Mouse (Mus musculus): ENCODE data around the gene Pml. TPM values are rescaled to one million over a fixed set of nuclear protein-coding genes. Genes with fewer than 3 reads are reported as not detected.

Pml gene
- polyA plus RNA-seq, 1 experiment from 2014 or later = 14.7 TPM

DNA sequence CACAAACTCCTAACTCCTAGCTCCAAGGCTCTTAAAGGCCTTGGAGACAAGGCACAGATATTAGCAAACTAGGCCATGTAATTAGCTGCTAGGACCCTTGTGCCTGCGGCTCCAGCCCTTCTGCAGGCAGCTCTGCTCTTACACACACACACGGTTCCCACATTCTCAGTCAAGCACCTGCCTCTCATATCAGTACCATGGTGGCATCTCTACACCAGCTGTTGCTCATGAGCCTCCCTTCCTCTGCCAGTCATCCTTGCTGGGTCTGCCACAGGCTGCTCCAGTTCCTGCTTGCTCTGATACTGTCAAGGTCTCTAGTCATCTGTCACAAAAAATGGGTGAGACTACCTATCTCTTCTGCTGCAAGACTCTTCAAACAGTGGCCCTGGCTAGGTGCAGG is 25.2 kb downstream of the Pml start:
- Histone ChIP-seq H3K9me3 (no peaks in the 10 kb centered on the region), H3K27ac (no peak overlapping the region), H3K4me3 (no peak overlapping the region), H3K27me3 (ENCODE audit: insufficient read depth, poor library complexity, severe bottlenecking) (no peaks in the 10 kb centered on the region), H3K4me1 (peaks cover 14% of the 10 kb centered on the region), H3K36me3 (peaks cover 73% of the 10 kb centered on the region)
- no peak for DNase-seq (ENCODE audit: low spot score)
- WGBS = 83% methylated on average over 2 of the region's 2 CpGs

- Histone ChIP-seq H3K36me3 (peaks cover 52% of the 10 kb centered on the region), H3K27me3 (ENCODE audit: insufficient read depth, poor library complexity, severe bottlenecking) (no peaks in the 10 kb centered on the region), H3K9me3 (no peaks in the 10 kb centered on the region), H3K4me1 (0 out of 2 replicates have a peak, but pooled peaks cover 16% of the 10 kb centered on the region), H3K27ac (no peak overlapping the region), H3K4me3 (no peak overlapping the region)
- no peak for DNase-seq (ENCODE audit: low spot score)
- WGBS = 69% methylated on average over 24 of the region's 24 CpGs
These were observed 29.2 kb downstream of the Pml start for GRCm38 (mm10) chr9:58220218-58220903.

GRCm38 (mm10) chr9:58218539-58218938 is 31.0 kb downstream of the Pml start:
- no peak for DNase-seq (ENCODE audit: low spot score)
- peaks cover 32% of the 10 kb centered on the region for H3K4me1 ChIP-seq
- 80% methylated on average over 3 of the region's 3 CpGs for WGBS
- H3K9me3 ChIP-seq = no peaks in the 10 kb centered on the region
- H3K27ac ChIP-seq = no peak overlapping the region
- H3K27me3 ChIP-seq (ENCODE audit: insufficient read depth, poor library complexity, severe bottlenecking) = no peaks in the 10 kb centered on the region
- peaks cover 35% of the 10 kb centered on the region for H3K36me3 ChIP-seq
- H3K4me3 ChIP-seq = no peak overlapping the region

GRCm38 (mm10) chr9:58216402-58216801 is 33.2 kb downstream of the Pml start:
- DNase-seq (ENCODE audit: low spot score) = no peak
- Histone ChIP-seq H3K27ac (no peak overlapping the region), H3K9me3 (no peaks in the 10 kb centered on the region), H3K27me3 (ENCODE audit: insufficient read depth, poor library complexity, severe bottlenecking) (0 out of 2 replicates have a peak, but pooled peaks cover 10% of the 10 kb centered on the region), H3K36me3 (peaks cover 17% of the 10 kb centered on the region), H3K4me1 (peaks cover 50% of the 10 kb centered on the region), H3K4me3 (no peak overlapping the region)
- WGBS = 55% methylated on average over 6 of the region's 6 CpGs

- Histone ChIP-seq H3K36me3 (peaks cover 5% of the 10 kb centered on the region), H3K27me3 (ENCODE audit: insufficient read depth, poor library complexity, severe bottlenecking) (0 out of 2 replicates have a peak, but pooled peaks cover 10% of the 10 kb centered on the region), H3K27ac (no peak overlapping the region), H3K4me3 (no peak overlapping the region), H3K4me1 (peaks cover 59% of the 10 kb centered on the region), H3K9me3 (no peaks in the 10 kb centered on the region)
- no peak for DNase-seq (ENCODE audit: low spot score)
- 66% methylated on average over 8 of the region's 8 CpGs for WGBS
These were observed 34.9 kb downstream of the Pml start for GRCm38 (mm10) chr9:58214519-58215180.

DNA sequence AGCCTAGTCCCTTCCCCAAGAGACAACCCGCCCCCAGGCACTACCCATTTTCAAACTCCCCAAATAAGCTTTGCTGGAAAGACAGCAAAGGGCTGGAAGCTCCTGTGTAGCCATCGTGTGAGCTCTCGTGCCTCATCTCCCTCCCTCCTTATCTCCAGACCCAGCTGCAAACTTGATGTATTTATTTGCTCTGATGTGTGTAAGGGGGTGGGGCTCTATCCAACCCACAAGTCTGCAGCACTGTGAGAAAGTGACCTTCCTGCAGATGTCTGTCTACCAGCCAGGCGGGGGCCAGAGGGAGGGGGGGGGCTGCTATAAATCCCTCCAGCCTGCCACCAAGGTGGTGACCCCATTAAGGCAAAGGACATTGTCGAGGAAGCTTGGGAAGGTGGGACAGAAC is 35.7 kb downstream of the Pml start:
- Histone ChIP-seq H3K4me3 (no peak overlapping the region), H3K9me3 (no peaks in the 10 kb centered on the region), H3K36me3 (no peaks in the 10 kb centered on the region), H3K4me1 (peaks cover 56% of the 10 kb centered on the region), H3K27ac (no peak overlapping the region), H3K27me3 (ENCODE audit: insufficient read depth, poor library complexity, severe bottlenecking) (0 out of 2 replicates have a peak, but pooled peaks cover 10% of the 10 kb centered on the region)
- DNase-seq (ENCODE audit: low spot score) = no peak
- WGBS = 18% methylated on average over 5 of the region's 5 CpGs

GRCm38 (mm10) chr9:58213377-58213776 is 36.2 kb downstream of the Pml start:
- Histone ChIP-seq H3K27me3 (ENCODE audit: insufficient read depth, poor library complexity, severe bottlenecking) (0 out of 2 replicates have a peak, but pooled peaks cover 10% of the 10 kb centered on the region), H3K4me3 (no peak overlapping the region), H3K36me3 (no peaks in the 10 kb centered on the region), H3K4me1 (peaks cover 52% of the 10 kb centered on the region), H3K9me3 (no peaks in the 10 kb centered on the region), H3K27ac (0 out of 2 replicates have a peak overlapping the region, but pooled peaks have one; percentile 30)
- no peak for DNase-seq (ENCODE audit: low spot score)
- 64% methylated on average over 5 of the region's 5 CpGs for WGBS

DNA sequence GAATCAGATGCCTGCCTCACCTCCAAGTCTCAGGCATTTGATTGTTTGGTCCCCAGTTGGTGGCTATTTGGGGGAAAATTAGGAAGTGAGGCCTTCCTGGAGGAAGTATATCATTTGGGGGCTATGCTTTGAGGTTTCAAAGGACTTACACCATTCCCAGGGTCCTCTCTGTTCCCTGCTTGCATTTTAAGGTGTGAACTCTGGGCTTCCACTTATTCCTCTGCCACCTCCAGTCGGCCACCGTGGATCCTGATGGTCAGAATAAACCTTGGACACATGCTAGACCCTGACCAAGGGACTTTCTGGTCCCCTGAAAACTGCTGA is 39.3 kb downstream of the Pml start:
- DNase-seq (ENCODE audit: low spot score) = no peak
- peaks cover 28% of the 10 kb centered on the region for H3K27me3 ChIP-seq (ENCODE audit: insufficient read depth, poor library complexity, severe bottlenecking)
- no peak overlapping the region for H3K4me3 ChIP-seq
- WGBS = 56% methylated on average over 2 of the region's 2 CpGs
- H3K9me3 ChIP-seq = no peaks in the 10 kb centered on the region
- no peaks in the 10 kb centered on the region for H3K36me3 ChIP-seq
- H3K27ac ChIP-seq = peak overlapping the region; percentile 77
- peaks cover 45% of the 10 kb centered on the region for H3K4me1 ChIP-seq

GRCm38 (mm10) chr9:58209462-58210303 is 39.9 kb downstream of the Pml start:
- Histone ChIP-seq H3K27ac (peak overlapping the region; percentile 77), H3K36me3 (no peaks in the 10 kb centered on the region), H3K4me1 (peaks cover 41% of the 10 kb centered on the region), H3K9me3 (no peaks in the 10 kb centered on the region), H3K27me3 (ENCODE audit: insufficient read depth, poor library complexity, severe bottlenecking) (peaks cover 32% of the 10 kb centered on the region), H3K4me3 (no peak overlapping the region)
- no peak for DNase-seq (ENCODE audit: low spot score)
- 76% methylated on average over 8 of the region's 8 CpGs for WGBS

- Histone ChIP-seq H3K36me3 (no peaks in the 10 kb centered on the region), H3K9me3 (no peaks in the 10 kb centered on the region), H3K27me3 (ENCODE audit: insufficient read depth, poor library complexity, severe bottlenecking) (peaks cover 53% of the 10 kb centered on the region), H3K4me1 (peaks cover 40% of the 10 kb centered on the region), H3K27ac (no peak overlapping the region), H3K4me3 (no peak overlapping the region)
- DNase-seq (ENCODE audit: low spot score) = no peak
- WGBS = 86% methylated on average over 7 of the region's 7 CpGs
These were observed 43.6 kb downstream of the Pml start for GRCm38 (mm10) chr9:58206013-58206412.

DNA sequence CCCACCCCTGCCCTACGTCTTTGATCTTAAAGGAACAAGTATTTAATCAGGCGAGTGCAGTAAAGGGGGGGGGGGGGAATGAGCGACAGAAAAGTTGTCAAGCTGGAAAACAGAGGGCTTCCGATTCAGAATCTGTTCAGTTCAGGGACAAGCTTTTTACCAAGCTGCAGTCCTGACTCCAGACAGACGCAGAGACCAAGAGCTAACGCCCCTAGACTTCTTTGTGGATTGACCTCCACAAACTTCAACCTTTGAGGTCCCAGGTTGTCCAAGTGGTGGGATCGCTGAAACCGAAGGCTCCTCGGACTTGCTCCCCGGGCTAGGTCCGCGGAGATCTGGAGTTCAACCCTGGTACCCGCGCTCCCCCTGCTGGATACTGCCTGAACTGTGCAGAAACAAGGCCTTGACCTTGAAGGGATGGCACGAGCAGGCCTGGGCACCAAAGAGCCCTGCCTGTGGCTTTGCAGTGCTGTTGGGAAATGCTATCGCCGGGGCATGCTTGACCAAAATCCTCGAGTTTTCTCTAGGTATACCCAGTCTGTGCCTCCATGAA is 45.1 kb downstream of the Pml start:
- Histone ChIP-seq H3K4me1 (peaks cover 35% of the 10 kb centered on the region), H3K9me3 (no peaks in the 10 kb centered on the region), H3K27ac (peak overlapping the region; percentile 26; the same call in 1 of the 2 replicates), H3K4me3 (peak overlapping the region; percentile 55), H3K27me3 (ENCODE audit: insufficient read depth, poor library complexity, severe bottlenecking) (peaks cover 68% of the 10 kb centered on the region), H3K36me3 (no peaks in the 10 kb centered on the region)
- 3% methylated on average over 18 of the region's 18 CpGs for WGBS
- peak; percentile 95 for DNase-seq (ENCODE audit: low spot score)

GRCm38 (mm10) chr9:58203516-58204447 is 45.8 kb downstream of the Pml start, which contains the start of the genes Islr and Islr2:
Islr (minus strand) TSS chr9:58204306.
Islr2 (minus strand) TSS chr9:58204319.
- Histone ChIP-seq H3K4me3 (peak within 1 kb of the TSS; percentile 55), H3K9me3 (no peaks in the 10 kb centered on the region), H3K27ac (peak within 1 kb of the TSS; percentile 26), H3K4me1 (peaks cover 43% of the 10 kb centered on the region), H3K36me3 (no peaks in the 10 kb centered on the region), H3K27me3 (ENCODE audit: insufficient read depth, poor library complexity, severe bottlenecking) (peaks cover 75% of the 10 kb centered on the region)
- no peak for DNase-seq (ENCODE audit: low spot score)
- 2% methylated on average over 42 of the region's 42 CpGs for WGBS
